Mouse (Mus musculus): ENCODE data around the gene Zfp710.

Zfp710 gene

DNA sequence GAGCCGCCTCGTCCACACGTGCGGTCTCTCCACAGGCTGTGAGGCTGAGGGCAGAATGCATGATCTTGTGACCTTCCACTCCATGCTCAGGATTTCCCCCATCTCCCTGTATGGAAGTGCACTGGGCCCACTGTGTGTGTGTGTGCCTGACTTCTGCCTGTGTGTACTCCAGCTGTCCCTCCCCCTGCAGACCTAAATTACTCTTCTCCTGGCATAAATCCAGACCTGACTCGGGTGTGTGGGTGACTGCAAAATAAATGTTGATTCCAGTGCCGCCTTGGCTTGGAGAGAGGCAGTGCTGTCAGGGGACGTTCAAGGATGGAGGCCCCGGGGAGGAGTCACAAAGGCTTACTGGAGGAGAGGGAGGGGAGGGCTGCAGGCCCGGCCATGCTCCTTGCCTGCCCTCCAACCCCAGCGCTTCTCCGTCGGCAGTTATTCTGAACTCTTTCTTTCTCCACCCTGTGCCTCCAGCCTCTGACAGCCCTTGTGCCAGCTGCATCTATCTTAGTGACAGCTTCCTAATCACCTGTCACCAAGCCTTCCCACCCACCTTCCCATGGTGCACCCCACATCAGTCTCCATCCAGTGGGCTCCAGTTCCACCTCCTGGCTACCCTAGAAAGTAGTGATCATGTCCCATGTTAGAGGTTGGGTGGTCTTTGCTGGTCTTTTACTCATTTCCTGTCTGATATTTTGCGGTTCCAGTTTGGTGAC lies 45.2 kb downstream of the Zfp710 start:
- in situ Hi-C loops (cut with MboI; ENCODE audit: low pct_unique_long_range_greater_than_20kb in 1 of 2, low sequenced_read_pairs in 2 of 2, unreplicated experiment in 1 of 2), result no loop called here

GRCm38 (mm10) chr7:80071209-80071608 lies 46.6 kb downstream of the Zfp710 start:
- in situ Hi-C loops (cut with MboI; ENCODE audit: low pct_unique_long_range_greater_than_20kb in 1 of 2, low sequenced_read_pairs in 2 of 2, unreplicated experiment in 1 of 2), result no loop called here

DNA sequence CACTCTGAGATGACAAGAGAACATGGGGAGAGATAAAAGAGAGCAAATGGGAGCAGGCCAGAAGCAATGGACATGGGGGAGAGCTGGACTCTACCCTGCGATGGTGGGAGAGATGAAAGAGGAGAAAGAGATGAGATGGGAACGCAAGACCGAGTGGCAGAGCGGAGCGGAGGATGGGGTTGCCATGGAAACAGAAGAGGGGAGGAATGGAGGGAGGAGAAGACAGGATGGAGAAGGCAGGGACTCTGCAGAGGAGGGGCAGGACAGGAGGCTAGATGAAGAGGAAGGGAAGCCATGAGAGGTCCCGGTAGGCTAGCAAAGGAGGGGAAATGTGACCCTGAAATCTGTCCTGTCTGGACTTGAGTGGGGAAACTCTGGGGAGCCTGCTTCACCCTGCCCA lies 47.7 kb downstream of the Zfp710 start:
- in situ Hi-C loops (cut with MboI; ENCODE audit: low pct_unique_long_range_greater_than_20kb in 1 of 2, low sequenced_read_pairs in 2 of 2, unreplicated experiment in 1 of 2), result no loop called here

- in situ Hi-C loops (cut with MboI; ENCODE audit: low pct_unique_long_range_greater_than_20kb in 1 of 2, low sequenced_read_pairs in 2 of 2, unreplicated experiment in 1 of 2), result no loop called here
These were observed 48.9 kb downstream of the Zfp710 start for GRCm38 (mm10) chr7:80073506-80073905.

GRCm38 (mm10) chr7:80074921-80075441 lies 50.4 kb downstream of the Zfp710 start:
- in situ Hi-C loops (cut with MboI; ENCODE audit: low pct_unique_long_range_greater_than_20kb in 1 of 2, low sequenced_read_pairs in 2 of 2, unreplicated experiment in 1 of 2), result no loop called here

- in situ Hi-C loops (cut with MboI; ENCODE audit: low pct_unique_long_range_greater_than_20kb in 1 of 2, low sequenced_read_pairs in 2 of 2, unreplicated experiment in 1 of 2), result no loop called here
These were observed 51.5 kb downstream of the Zfp710 start for GRCm38 (mm10) chr7:80075946-80076583.

DNA sequence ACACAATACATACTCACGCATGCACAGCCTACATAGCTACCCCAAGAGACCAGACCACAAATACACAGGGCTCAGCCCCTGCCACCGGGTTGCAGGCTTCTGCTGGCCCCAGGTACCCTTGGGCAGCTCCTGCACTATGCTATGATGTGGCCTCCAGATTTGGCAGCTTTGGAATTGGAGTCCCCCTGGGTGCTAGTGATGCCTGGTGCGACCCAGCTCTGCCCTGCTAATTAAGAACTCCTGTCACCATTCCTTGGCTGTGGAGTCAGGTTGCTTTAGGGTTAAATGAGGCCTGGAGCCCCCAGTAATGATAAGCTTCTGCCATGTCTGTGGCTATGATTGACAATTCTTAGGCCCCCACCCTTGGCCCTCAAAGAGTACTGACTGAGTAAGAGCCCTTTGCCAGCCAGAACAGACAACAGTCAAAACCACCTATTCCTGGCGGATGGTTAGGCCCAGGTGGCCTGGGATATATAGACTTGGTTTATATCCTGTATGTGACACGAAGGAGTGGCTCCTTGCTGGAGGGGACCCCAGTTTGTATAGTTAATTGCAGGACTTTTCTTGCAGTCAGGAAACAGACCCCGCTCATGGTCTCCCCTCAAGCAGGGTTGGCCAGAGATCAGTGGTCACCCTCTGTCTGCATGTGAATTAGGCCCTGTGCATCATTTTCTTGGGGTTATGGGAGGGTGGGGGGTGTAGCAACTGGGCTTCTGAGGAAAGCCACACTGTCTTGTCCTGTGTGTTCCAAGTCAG lies 52.5 kb downstream of the Zfp710 start:
- in situ Hi-C loops (cut with MboI; ENCODE audit: low pct_unique_long_range_greater_than_20kb in 1 of 2, low sequenced_read_pairs in 2 of 2, unreplicated experiment in 1 of 2), result no loop called here

GRCm38 (mm10) chr7:80077801-80078200 lies 53.2 kb downstream of the Zfp710 start:
- in situ Hi-C loops (cut with MboI; ENCODE audit: low pct_unique_long_range_greater_than_20kb in 1 of 2, low sequenced_read_pairs in 2 of 2, unreplicated experiment in 1 of 2), result no loop called here

- in situ Hi-C loops (cut with MboI; ENCODE audit: low pct_unique_long_range_greater_than_20kb in 1 of 2, low sequenced_read_pairs in 2 of 2, unreplicated experiment in 1 of 2), result no loop called here
These were observed 54.2 kb downstream of the Zfp710 start for GRCm38 (mm10) chr7:80078792-80079301.

DNA sequence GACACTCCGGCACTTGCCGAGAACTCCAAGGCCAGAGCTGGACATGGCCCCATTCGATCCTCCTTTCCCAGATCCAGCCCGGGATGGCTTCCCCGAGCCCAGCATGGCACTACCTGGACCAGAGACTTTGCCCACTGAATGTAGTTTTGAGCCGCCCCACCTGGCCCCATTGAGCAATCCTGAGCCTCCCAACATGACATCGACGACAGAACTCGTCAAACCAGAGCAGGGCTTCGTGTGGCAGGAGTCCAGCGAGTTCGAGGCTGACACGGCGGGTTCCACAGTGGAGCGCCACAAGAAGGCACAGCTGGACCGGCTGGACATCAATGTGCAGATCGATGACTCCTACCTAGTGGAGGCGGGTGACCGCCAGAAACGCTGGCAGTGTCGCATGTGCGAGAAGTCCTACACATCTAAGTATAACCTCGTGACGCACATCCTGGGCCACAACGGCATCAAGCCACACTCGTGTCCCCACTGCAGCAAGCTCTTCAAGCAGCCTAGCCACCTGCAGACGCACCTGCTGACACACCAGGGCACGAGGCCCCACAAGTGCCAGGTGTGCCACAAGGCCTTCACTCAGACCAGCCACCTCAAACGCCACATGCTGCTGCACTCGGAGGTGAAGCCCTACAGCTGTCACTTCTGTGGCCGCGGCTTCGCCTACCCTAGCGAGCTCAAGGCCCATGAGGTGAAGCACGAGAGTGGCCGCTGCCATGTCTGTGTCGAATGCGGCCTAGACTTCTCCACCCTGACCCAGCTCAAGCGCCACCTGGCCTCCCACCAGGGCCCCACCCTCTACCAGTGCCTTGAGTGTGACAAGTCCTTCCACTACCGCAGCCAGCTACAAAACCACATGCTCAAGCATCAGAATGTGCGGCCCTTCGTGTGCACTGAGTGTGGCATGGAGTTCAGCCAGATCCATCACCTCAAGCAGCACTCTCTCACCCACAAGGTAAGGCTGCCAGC lies 57.3 kb downstream of the Zfp710 start:
- in situ Hi-C loops (cut with MboI; ENCODE audit: low pct_unique_long_range_greater_than_20kb in 1 of 2, low sequenced_read_pairs in 2 of 2, unreplicated experiment in 1 of 2), result loop anchor here (5.0 kb wide), 2 partner anchors 60 to 70 kb away; partner anchors contain the start of gene Zfp710 (in 1 of the 2)

GRCm38 (mm10) chr7:80084484-80084931 lies 59.9 kb downstream of the Zfp710 start:
- in situ Hi-C loops (cut with MboI; ENCODE audit: low pct_unique_long_range_greater_than_20kb in 1 of 2, low sequenced_read_pairs in 2 of 2, unreplicated experiment in 1 of 2), result loop anchor here (5.0 kb wide), 2 partner anchors 62 to 72 kb away; partner anchors contain the start of gene Zfp710 (in 1 of the 2)

GRCm38 (mm10) chr7:80085970-80086715 lies 61.5 kb downstream of the Zfp710 start:
- in situ Hi-C loops (cut with MboI; ENCODE audit: low pct_unique_long_range_greater_than_20kb in 1 of 2, low sequenced_read_pairs in 2 of 2, unreplicated experiment in 1 of 2), result no loop called here

DNA sequence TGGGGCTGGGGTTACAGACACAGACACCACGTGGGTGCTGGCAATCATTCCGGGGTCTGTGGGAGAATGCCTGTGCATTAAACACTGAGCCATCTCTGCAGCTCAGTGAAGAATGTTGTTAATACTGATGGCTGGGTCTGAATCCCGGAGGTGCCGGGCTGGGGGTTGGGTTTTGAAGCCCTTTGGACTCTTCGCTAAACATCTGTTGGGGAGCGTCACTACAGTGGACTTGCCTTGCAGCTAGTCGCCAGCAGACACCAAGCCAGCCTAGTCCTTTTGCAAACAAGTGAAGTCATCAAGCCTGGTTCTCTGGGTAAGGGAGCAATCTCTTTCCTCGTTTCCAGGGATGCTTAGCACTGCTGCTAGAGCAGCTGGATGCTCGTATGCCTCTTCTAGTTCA lies 63.6 kb downstream of the Zfp710 start:
- in situ Hi-C loops (cut with MboI; ENCODE audit: low pct_unique_long_range_greater_than_20kb in 1 of 2, low sequenced_read_pairs in 2 of 2, unreplicated experiment in 1 of 2), result no loop called here

DNA sequence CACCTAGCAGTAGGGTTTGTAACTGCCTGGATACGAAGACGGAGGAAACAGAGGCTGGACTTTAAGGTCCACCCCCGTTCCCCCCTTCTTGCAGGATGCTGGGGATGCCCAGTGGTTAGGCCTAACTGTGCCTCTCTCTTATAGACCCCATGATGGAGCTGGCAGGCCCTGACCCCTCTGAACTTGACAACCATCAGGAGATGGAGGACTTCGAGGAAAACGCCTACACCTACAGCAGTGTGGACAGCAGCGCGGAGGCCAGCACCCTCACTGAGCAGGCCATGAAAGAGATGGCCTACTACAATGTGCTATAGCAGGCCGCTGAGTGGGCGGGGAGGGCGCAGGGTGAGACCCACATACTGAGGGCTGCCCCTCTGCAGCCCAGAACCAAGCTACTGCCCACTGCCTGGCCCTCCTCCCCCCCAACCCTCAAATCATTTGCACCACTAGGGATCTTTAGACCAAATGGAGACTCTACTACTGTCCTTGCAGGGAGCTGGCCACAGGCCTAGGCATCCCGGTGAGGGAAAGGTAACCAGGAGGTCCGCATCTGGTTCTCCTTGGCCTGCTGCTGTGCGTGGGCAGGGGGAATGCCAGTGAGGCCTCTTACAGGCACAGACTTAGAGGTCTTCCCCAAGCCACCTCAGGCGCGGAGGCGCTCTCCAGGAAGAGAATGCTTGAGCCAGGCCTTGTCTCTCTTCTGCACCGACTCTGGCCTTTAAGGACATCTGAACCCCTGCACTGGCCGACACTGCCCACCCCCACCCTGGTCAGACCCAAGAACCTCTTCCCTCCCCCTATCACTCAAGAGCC lies 65.8 kb downstream of the Zfp710 start:
- in situ Hi-C loops (cut with MboI; ENCODE audit: low pct_unique_long_range_greater_than_20kb in 1 of 2, low sequenced_read_pairs in 2 of 2, unreplicated experiment in 1 of 2), result no loop called here

GRCm38 (mm10) chr7:80091004-80091865 lies 66.6 kb downstream of the Zfp710 start:
- in situ Hi-C loops (cut with MboI; ENCODE audit: low pct_unique_long_range_greater_than_20kb in 1 of 2, low sequenced_read_pairs in 2 of 2, unreplicated experiment in 1 of 2), result no loop called here

- in situ Hi-C loops (cut with MboI; ENCODE audit: low pct_unique_long_range_greater_than_20kb in 1 of 2, low sequenced_read_pairs in 2 of 2, unreplicated experiment in 1 of 2), result no loop called here
These were observed 67.2 kb downstream of the Zfp710 start for GRCm38 (mm10) chr7:80091866-80092210.
